Comparison of ENCODE assay signal across 8 mouse cellular contexts in genomic region chr17:28177540-28178046, GRCm38 (mm10). TPM values are rescaled to one million over a fixed set of nuclear protein-coding genes. Genes with fewer than 3 reads are reported as not detected.
DNase-seq lines count a peak whose midpoint lies in the region; ATAC-seq and TF ChIP-seq lines count a peak whose summit lies in the region.

No protein-coding gene starts in this region.

- WGBS in midbrain, embryonic 10.5 days = 11% methylated on average over 14 of the region's 22 CpGs

- no peak for TF ChIP-seq CTCF in gastrocnemius, adult 2 months (IDR thresholded peaks at IDR 0.05)
- no peak for TF ChIP-seq CTCF in embryonic fibroblast, embryonic 13.5 days (IDR thresholded peaks at IDR 0.05; ENCODE audit: borderline replicate concordance, insufficient read depth, low read length)

- no peak for ATAC-seq in erythroid progenitor cell, adult 5-6 weeks (replicated peaks; ENCODE audit: low FRiP score, poor library complexity, severe bottlenecking)

- DNase-seq in gastrocnemius, adult 2 months = no peak
- DNase-seq in gastrocnemius, postnatal 10 days = no peak
- peak; percentile 59 for DNase-seq in ES-CJ7 (ENCODE audit: low read depth, low spot score)
- DNase-seq in kidney, postnatal 25 days = peak; percentile 57 to 81
- peak; percentile 84 for DNase-seq in midbrain, embryonic 10.5 days (ENCODE audit: low spot score)
- no peak for DNase-seq in left cerebral cortex, postnatal 36 days (ENCODE audit: low spot score in 2 of 2)

- H3K27me3 ChIP-seq in midbrain, embryonic 10.5 days (ENCODE audit: low read depth, poor library complexity, severe bottlenecking) = no peaks in the 10 kb centered on the region

- H3K27ac ChIP-seq in gastrocnemius, adult 2 months = peak overlapping the region; percentile 98
- H3K27ac ChIP-seq in embryonic fibroblast, embryonic 13.5 days (ENCODE audit: insufficient read depth, low read length) = peak overlapping the region; percentile 24; the same call in 1 of the 2 replicates
- H3K27ac ChIP-seq in midbrain, embryonic 10.5 days (replicated peaks) = peak overlapping the region; percentile 99

- intact Hi-C loops in gastrocnemius, adult 2 months (cut with DNase I) = no loop called here
- intact Hi-C loops in left cerebral cortex, postnatal 36 days (cut with DNase I) = no loop called here

- H3K4me1 ChIP-seq in embryonic fibroblast, embryonic 13.5 days (ENCODE audit: control insufficient read depth, insufficient read depth, low read length) = no peaks in the 10 kb centered on the region
- peaks cover 78% of the 10 kb centered on the region for H3K4me1 ChIP-seq in midbrain, embryonic 10.5 days

- peak; percentile 21; the same call in 1 of the 2 replicates for TF ChIP-seq POLR2A in embryonic fibroblast, embryonic 13.5 days (IDR thresholded peaks at IDR 0.05; ENCODE audit: low read depth, low read length)

- H3K4me3 ChIP-seq in gastrocnemius, adult 2 months = peak overlapping the region; percentile 91
- H3K4me3 ChIP-seq in embryonic fibroblast, embryonic 13.5 days (ENCODE audit: insufficient read depth, low read length) = peak overlapping the region; percentile 61
- peak overlapping the region; percentile 88 for H3K4me3 ChIP-seq in midbrain, embryonic 10.5 days

- peaks cover 25% of the 10 kb centered on the region for H3K36me3 ChIP-seq in midbrain, embryonic 10.5 days

- H3K9me3 ChIP-seq in midbrain, embryonic 10.5 days (replicated peaks) = no peaks in the 10 kb centered on the region

RNA-seq across cellular contexts. Expression of gene Zfp523, which starts 0.7 kb away (rescaled TPM):
- 10 to 100 TPM; 12.9 to 13.9 TPM for total RNA-seq in gastrocnemius, adult 2 months (2021)
- 10 to 100 TPM; 24.6 to 26.6 TPM for total RNA-seq in gastrocnemius, postnatal 10 days (2021)
- 12.8 and 15.8 TPM in 2 replicates for polyA plus RNA-seq in embryonic fibroblast, embryonic 13.5 days (2011; ENCODE audit: insufficient read length, low read depth, missing spikeins)
- 32.4 and 38.0 TPM in 2 replicates for polyA plus RNA-seq in midbrain, embryonic 10.5 days (2016; fragmentation: Nextera tagmentation; extraction: Ambion mirVana)
- 5.8 TPM in 1 of 2 replicates, not detected in the other for total RNA-seq in erythroid progenitor cell, adult 5-6 weeks (2015; ENCODE audit: low replicate concordance)
- total RNA-seq in erythroid progenitor cell, adult 5-6 weeks (2017; ENCODE audit: low replicate concordance) = 1.4 and 7.9 TPM in 2 replicates
- total RNA-seq in left cerebral cortex, postnatal 36 days (2021) = 100 to 1,000 TPM; 102 to 116 TPM

RNA-seq across cellular contexts. Expression of gene Def6, which starts 30.0 kb away (rescaled TPM):
- 1 to 10 TPM; 1.5 to 1.6 TPM for total RNA-seq in gastrocnemius, adult 2 months (2021)
- total RNA-seq in gastrocnemius, postnatal 10 days (2021) = 1 to 10 TPM; 3.6 to 7.5 TPM
- polyA plus RNA-seq in embryonic fibroblast, embryonic 13.5 days (2011; ENCODE audit: insufficient read length, low read depth, missing spikeins) = 26.2 and 26.5 TPM in 2 replicates
- 3.1 TPM in 2 replicates for polyA plus RNA-seq in midbrain, embryonic 10.5 days (2016; fragmentation: Nextera tagmentation; extraction: Ambion mirVana)
- total RNA-seq in erythroid progenitor cell, adult 5-6 weeks (2015; ENCODE audit: low replicate concordance) = 5.8 and 13.8 TPM in 2 replicates
- 17.2 and 17.8 TPM in 2 replicates for total RNA-seq in erythroid progenitor cell, adult 5-6 weeks (2017; ENCODE audit: low replicate concordance)
- total RNA-seq in left cerebral cortex, postnatal 36 days (2021) = 1 to 10 TPM; 2.6 TPM

RNA-seq across cellular contexts. Expression of gene Scube3, which starts 35.7 kb away (rescaled TPM):
- total RNA-seq in gastrocnemius, adult 2 months (2021) = under 1 TPM; 0.17 to 0.20 TPM
- under 1 TPM; 0.56 to 0.63 TPM for total RNA-seq in gastrocnemius, postnatal 10 days (2021)
- polyA plus RNA-seq in embryonic fibroblast, embryonic 13.5 days (2011; ENCODE audit: insufficient read length, low read depth, missing spikeins) = 3.3 and 4.7 TPM in 2 replicates
- 9.5 and 10.8 TPM in 2 replicates for polyA plus RNA-seq in midbrain, embryonic 10.5 days (2016; fragmentation: Nextera tagmentation; extraction: Ambion mirVana)
- not detected in 2 replicates for total RNA-seq in erythroid progenitor cell, adult 5-6 weeks (2015; ENCODE audit: low replicate concordance)
- not detected in 2 replicates for total RNA-seq in erythroid progenitor cell, adult 5-6 weeks (2017; ENCODE audit: low replicate concordance)
- total RNA-seq in left cerebral cortex, postnatal 36 days (2021) = 1 to 10 TPM; 1.9 to 2.4 TPM

RNA-seq across cellular contexts. Expression of gene Ppard, which starts 54.9 kb away (rescaled TPM):
- total RNA-seq in gastrocnemius, adult 2 months (2021) = 10 to 100 TPM; 29.1 to 30.7 TPM
- total RNA-seq in gastrocnemius, postnatal 10 days (2021) = 10 to 100 TPM; 30.2 to 31.5 TPM
- polyA plus RNA-seq in embryonic fibroblast, embryonic 13.5 days (2011; ENCODE audit: insufficient read length, low read depth, missing spikeins) = 31.6 and 36.1 TPM in 2 replicates
- polyA plus RNA-seq in midbrain, embryonic 10.5 days (2016; fragmentation: Nextera tagmentation; extraction: Ambion mirVana) = 1.5 and 1.7 TPM in 2 replicates
- 2.9 and 4.0 TPM in 2 replicates for total RNA-seq in erythroid progenitor cell, adult 5-6 weeks (2015; ENCODE audit: low replicate concordance)
- 1.7 TPM in 1 of 2 replicates, not detected in the other for total RNA-seq in erythroid progenitor cell, adult 5-6 weeks (2017; ENCODE audit: low replicate concordance)
- 10 to 100 TPM; 28.7 to 30.2 TPM for total RNA-seq in left cerebral cortex, postnatal 36 days (2021)

Comparison
In these comparisons a context has a peak if more than half of its experiments do, and no peak if none do; other contexts are left out.
1. DNase-seq: peak in ES-CJ7 (single experiment), kidney, postnatal 25 days (2 of 2) and midbrain, embryonic 10.5 days (single experiment); none in gastrocnemius, adult 2 months (single experiment), gastrocnemius, postnatal 10 days (single experiment) and left cerebral cortex, postnatal 36 days (0 of 2).
2. H3K27ac ChIP-seq: peak in every context shown above with its lines; median percentile 99 in midbrain, embryonic 10.5 days; 98 in gastrocnemius, adult 2 months; 24 in embryonic fibroblast, embryonic 13.5 days.
3. Peak in every context shown above with its lines, with median percentiles within 50 percentile points of each other: H3K4me3 ChIP-seq.